Mouse (Mus musculus): Measurements from ENCODE around the gene Hlcs. TPM values are rescaled to one million over a fixed set of nuclear protein-coding genes. Genes with fewer than 3 reads are reported as not detected.

The Hlcs gene
- polyA plus RNA-seq, 2 experiments, result 1.3 to 1.7 TPM

GRCm38 (mm10) chr16:94260938-94261630, 52.3 kb downstream of the Hlcs start:
- WGBS (ENCODE audit: insufficient replicate concordance), result 84% methylated on average over 19 of the region's 19 CpGs
- Histone ChIP-seq H3K4me2 (ENCODE audit: low read depth) (no peak overlapping the region), H3K9ac (replicated peaks) (no peak overlapping the region), H3K9me3 (ENCODE audit: control insufficient read depth, low read length) (no peaks in the 10 kb centered on the region), H3K27me3 (ENCODE audit: control insufficient read depth, insufficient read depth, low read length) (no peaks in the 10 kb centered on the region), H3K27ac (no peak overlapping the region), H3K4me3 (ENCODE audit: insufficient read depth in 1 of 2, low read depth in 2 of 2, low read length in 2 of 2) (no peak overlapping the region), H3K4me1 (replicated peaks; ENCODE audit: control insufficient read depth in 2 of 2, insufficient read depth in 2 of 2, low read length in 1 of 2) (no peaks in the 10 kb centered on the region), H3K36me3 (replicated peaks; ENCODE audit: control insufficient read depth, insufficient read depth, low read depth) (no peaks in the 10 kb centered on the region)
- ATAC-seq (ENCODE audit: insufficient read depth), result no peak
- TF ChIP-seq CTCF (IDR thresholded peaks at IDR 0.05; ENCODE audit: low read depth), result no peak
- TF ChIP-seq EP300 (IDR thresholded peaks at IDR 0.05; ENCODE audit: low read depth), result no peak
- no peak for DNase-seq (ENCODE audit: low read depth in 3 of 3, low spot score in 3 of 3)

GRCm38 (mm10) chr16:94258366-94259310, 54.7 kb downstream of the Hlcs start:
- TF ChIP-seq EP300 (IDR thresholded peaks at IDR 0.05; ENCODE audit: low read depth), result no peak
- TF ChIP-seq CTCF (IDR thresholded peaks at IDR 0.05; ENCODE audit: low read depth), result peak; percentile 85
- ATAC-seq (ENCODE audit: insufficient read depth), result no peak
- no peaks in the 10 kb centered on the region for H3K9me3 ChIP-seq (ENCODE audit: control insufficient read depth, low read length)
- H3K27me3 ChIP-seq (ENCODE audit: control insufficient read depth, insufficient read depth, low read length), result no peaks in the 10 kb centered on the region
- H3K27ac ChIP-seq, result no peak overlapping the region
- 51% methylated on average over 14 of the region's 14 CpGs for WGBS (ENCODE audit: insufficient replicate concordance)
- DNase-seq (ENCODE audit: low read depth in 3 of 3, low spot score in 3 of 3), result peak; percentile 32 to 47 (median 35)
- H3K4me1 ChIP-seq (replicated peaks; ENCODE audit: control insufficient read depth in 2 of 2, insufficient read depth in 2 of 2, low read length in 1 of 2), result no peaks in the 10 kb centered on the region
- H3K36me3 ChIP-seq (replicated peaks; ENCODE audit: control insufficient read depth, insufficient read depth, low read depth), result no peaks in the 10 kb centered on the region
- no peak overlapping the region for H3K4me2 ChIP-seq (ENCODE audit: low read depth)
- H3K9ac ChIP-seq (replicated peaks), result no peak overlapping the region
- no peak overlapping the region for H3K4me3 ChIP-seq (ENCODE audit: insufficient read depth in 1 of 2, low read depth in 2 of 2, low read length in 2 of 2)

- DNase-seq (ENCODE audit: low read depth in 3 of 3, low spot score in 3 of 3) (no peak), ATAC-seq (ENCODE audit: insufficient read depth) (no peak)
- Histone ChIP-seq H3K4me1 (replicated peaks; ENCODE audit: control insufficient read depth in 2 of 2, insufficient read depth in 2 of 2, low read length in 1 of 2) (no peaks in the 10 kb centered on the region), H3K9me3 (ENCODE audit: control insufficient read depth, low read length) (no peaks in the 10 kb centered on the region), H3K4me2 (ENCODE audit: low read depth) (no peak overlapping the region), H3K4me3 (ENCODE audit: insufficient read depth in 1 of 2, low read depth in 2 of 2, low read length in 2 of 2) (no peak overlapping the region), H3K36me3 (replicated peaks; ENCODE audit: control insufficient read depth, insufficient read depth, low read depth) (no peaks in the 10 kb centered on the region), H3K9ac (replicated peaks) (no peak overlapping the region), H3K27ac (no peak overlapping the region), H3K27me3 (ENCODE audit: control insufficient read depth, insufficient read depth, low read length) (no peaks in the 10 kb centered on the region)
- TF ChIP-seq CTCF (IDR thresholded peaks at IDR 0.05; ENCODE audit: low read depth) (no peak), EP300 (IDR thresholded peaks at IDR 0.05; ENCODE audit: low read depth) (no peak)
- 74% methylated on average over 4 of the region's 4 CpGs for WGBS (ENCODE audit: insufficient replicate concordance)
Measured at GRCm38 (mm10) chr16:94255592-94255991, 57.8 kb downstream of the Hlcs start.

- no peaks in the 10 kb centered on the region for H3K9me3 ChIP-seq (ENCODE audit: control insufficient read depth, low read length)
- H3K9ac ChIP-seq (replicated peaks), result no peak overlapping the region
- ATAC-seq (ENCODE audit: insufficient read depth), result no peak
- no peaks in the 10 kb centered on the region for H3K27me3 ChIP-seq (ENCODE audit: control insufficient read depth, insufficient read depth, low read length)
- no peak for DNase-seq (ENCODE audit: low read depth in 3 of 3, low spot score in 3 of 3)
- H3K36me3 ChIP-seq (replicated peaks; ENCODE audit: control insufficient read depth, insufficient read depth, low read depth), result no peaks in the 10 kb centered on the region
- no peaks in the 10 kb centered on the region for H3K4me1 ChIP-seq (replicated peaks; ENCODE audit: control insufficient read depth in 2 of 2, insufficient read depth in 2 of 2, low read length in 1 of 2)
- H3K27ac ChIP-seq, result no peak overlapping the region
- WGBS (ENCODE audit: insufficient replicate concordance), result 79% methylated on average over 6 of the region's 6 CpGs
- TF ChIP-seq EP300 (IDR thresholded peaks at IDR 0.05; ENCODE audit: low read depth), result no peak
- no peak for TF ChIP-seq CTCF (IDR thresholded peaks at IDR 0.05; ENCODE audit: low read depth)
- H3K4me3 ChIP-seq (ENCODE audit: insufficient read depth in 1 of 2, low read depth in 2 of 2, low read length in 2 of 2), result no peak overlapping the region
- no peak overlapping the region for H3K4me2 ChIP-seq (ENCODE audit: low read depth)
Measured at GRCm38 (mm10) chr16:94255035-94255434, 58.3 kb downstream of the Hlcs start.

GRCm38 (mm10) chr16:94254415-94254891, 58.9 kb downstream of the Hlcs start:
- no peak overlapping the region for H3K9ac ChIP-seq (replicated peaks)
- no peaks in the 10 kb centered on the region for H3K4me1 ChIP-seq (replicated peaks; ENCODE audit: control insufficient read depth in 2 of 2, insufficient read depth in 2 of 2, low read length in 1 of 2)
- H3K4me2 ChIP-seq (ENCODE audit: low read depth), result no peak overlapping the region
- H3K27ac ChIP-seq, result no peak overlapping the region
- ATAC-seq (ENCODE audit: insufficient read depth) (no peak), DNase-seq (ENCODE audit: low read depth in 3 of 3, low spot score in 3 of 3) (no peak)
- no peaks in the 10 kb centered on the region for H3K27me3 ChIP-seq (ENCODE audit: control insufficient read depth, insufficient read depth, low read length)
- H3K9me3 ChIP-seq (ENCODE audit: control insufficient read depth, low read length), result no peaks in the 10 kb centered on the region
- no peak for TF ChIP-seq EP300 (IDR thresholded peaks at IDR 0.05; ENCODE audit: low read depth)
- TF ChIP-seq CTCF (IDR thresholded peaks at IDR 0.05; ENCODE audit: low read depth), result no peak
- WGBS (ENCODE audit: insufficient replicate concordance), result 72% methylated on average over 12 of the region's 12 CpGs
- H3K4me3 ChIP-seq (ENCODE audit: insufficient read depth in 1 of 2, low read depth in 2 of 2, low read length in 2 of 2), result no peak overlapping the region
- H3K36me3 ChIP-seq (replicated peaks; ENCODE audit: control insufficient read depth, insufficient read depth, low read depth), result no peaks in the 10 kb centered on the region
